Mouse (Mus musculus) MEL (cell line): Measurements from ENCODE around the gene Epb41l1. TPM values are rescaled to one million over a fixed set of nuclear protein-coding genes. Genes with fewer than 3 reads are reported as not detected.

ENCODE experiments used
- DNase-seq: peaks from one replicate; pipeline ENCODE4 v3.0.0; 2011; ENCODE audit warnings: low read depth, low spot score
- H3K27ac ChIP-seq: 2 replicates; pipeline ENCODE4 v1.5.1; 2012; ENCODE audit warnings: low read depth, mild to moderate bottlenecking, control low read depth, low read length, moderate library complexity; ENCODE audit not compliant: control insufficient read depth
- H3K27me3 ChIP-seq, 2 experiments: fragments of 150-350 bp in 1 of 2; sonication (generic) in 1 of 2; 2 replicates each; pipeline ENCODE4 v1.6.1; 2012; ENCODE audit warnings: low read length in 2 of 2, mild to moderate bottlenecking in 2 of 2, improper control_type of control experiment in 1 of 2, moderate library complexity in 1 of 2; ENCODE audit not compliant: insufficient read depth in 2 of 2, control insufficient read depth in 1 of 2
- H3K36me3 ChIP-seq, 2 experiments: 2 replicates each; pipeline ENCODE4 v1.6.1; 2012 to 2014; ENCODE audit warnings: low read length in 2 of 2, improper control_type of control experiment in 1 of 2, inconsistent platforms in 1 of 2, mild to moderate bottlenecking in 1 of 2; ENCODE audit not compliant: insufficient read depth in 2 of 2, control insufficient read depth in 1 of 2
- H3K4me1 ChIP-seq, 2 experiments: fragments of 150-350 bp in 1 of 2; sonication (generic) in 1 of 2; 2 replicates each; pipeline ENCODE4 v1.6.1; 2012; ENCODE audit warnings: low read length in 2 of 2, improper control_type of control experiment in 1 of 2, mild to moderate bottlenecking in 1 of 2; ENCODE audit not compliant: insufficient read depth in 2 of 2, control insufficient read depth in 1 of 2
- H3K4me3 ChIP-seq, 2 experiments: fragments of 150-350 bp in 1 of 2; sonication (generic) in 1 of 2; 2 replicates each; pipeline ENCODE4 v1.5.1; 2012; ENCODE audit warnings: low read depth in 2 of 2, low read length in 2 of 2, mild to moderate bottlenecking in 2 of 2, moderate library complexity in 2 of 2, control low read depth in 1 of 2, improper control_type of control experiment in 1 of 2; ENCODE audit not compliant: control insufficient read depth in 1 of 2, insufficient read depth in 1 of 2
- H3K79me2 ChIP-seq: 2 replicates; pipeline ENCODE4 v1.6.1; 2012; ENCODE audit warnings: mild to moderate bottlenecking, low read length, moderate library complexity; ENCODE audit not compliant: control insufficient read depth, poor library complexity, insufficient read depth
- H3K9ac ChIP-seq: 2 replicates; pipeline ENCODE4 v1.6.1; 2012; ENCODE audit warnings: low read depth, mild to moderate bottlenecking, control low read depth, low read length, moderate library complexity; ENCODE audit not compliant: control insufficient read depth, poor library complexity, severe bottlenecking
- H3K9me3 ChIP-seq: fragments of 150-350 bp; sonication (generic); replicated peaks from 2 replicates; pipeline ENCODE4 v1.6.1; 2012; ENCODE audit warnings: mild to moderate bottlenecking, low read length, improper control_type of control experiment, moderate library complexity; ENCODE audit not compliant: insufficient read depth
- BHLHE40 ChIP-seq: IDR thresholded peaks from 2 replicates; pipeline ENCODE4 v1.6.1; 2012; ENCODE audit warnings: low read depth, mild to moderate bottlenecking, inconsistent platforms, low read length, improper control_type of control experiment, borderline replicate concordance
- CHD1 ChIP-seq: IDR thresholded peaks from 2 replicates; pipeline ENCODE4 v1.6.1; 2012; ENCODE audit warnings: low read depth, mild to moderate bottlenecking, inconsistent platforms, low read length, improper control_type of control experiment
- CHD2 ChIP-seq: IDR thresholded peaks from 2 replicates; pipeline ENCODE4 v1.6.1; 2011; ENCODE audit warnings: low read length, improper control_type of control experiment
- CTCF ChIP-seq, 3 experiments: IDR thresholded peaks in 2 of 3; conservative IDR thresholded peaks in 1 of 3; 2 replicates each; pipeline ENCODE4 v1.5.1; 2011 to 2012; ENCODE audit warnings: low read length in 3 of 3, low read depth in 2 of 3, mild to moderate bottlenecking in 2 of 3, improper control_type of control experiment in 1 of 3, inconsistent platforms in 1 of 3, mixed read lengths in 1 of 3, moderate library complexity in 1 of 3; ENCODE audit not compliant: control insufficient read depth in 1 of 3, insufficient read depth in 1 of 3, poor library complexity in 1 of 3, severe bottlenecking in 1 of 3
- E2F4 ChIP-seq: IDR thresholded peaks from 2 replicates; pipeline ENCODE4 v1.6.1; 2011; ENCODE audit warnings: low read depth, low read length, improper control_type of control experiment, borderline replicate concordance
- HCFC1 ChIP-seq: IDR thresholded peaks from 2 replicates; pipeline ENCODE4 v1.6.1; 2012; ENCODE audit warnings: low read depth, mild to moderate bottlenecking, inconsistent platforms, low read length, improper control_type of control experiment, moderate library complexity
- MAFK ChIP-seq: IDR thresholded peaks from 2 replicates; pipeline ENCODE4 v1.6.1; 2011; ENCODE audit warnings: low read depth, mild to moderate bottlenecking, low read length, improper control_type of control experiment, borderline replicate concordance
- MXI1 ChIP-seq: IDR thresholded peaks from 2 replicates; pipeline ENCODE4 v1.6.1; 2011; ENCODE audit warnings: mild to moderate bottlenecking, low read depth, low read length, improper control_type of control experiment
- MYB ChIP-seq: IDR thresholded peaks from 2 replicates; pipeline ENCODE4 v1.6.1; 2011; ENCODE audit warnings: mild to moderate bottlenecking, low read depth, low read length, improper control_type of control experiment
- POLR2AphosphoS2 ChIP-seq: IDR thresholded peaks from 2 replicates; pipeline ENCODE4 v1.6.1; 2011; ENCODE audit warnings: low read length, improper control_type of control experiment
- POLR2AphosphoS5 ChIP-seq: IDR thresholded peaks from 2 replicates; pipeline ENCODE4 v1.6.1; 2012; ENCODE audit warnings: low read depth, borderline replicate concordance, mild to moderate bottlenecking, inconsistent platforms, low read length, moderate library complexity, mixed read lengths
- RAD21 ChIP-seq: IDR thresholded peaks from 2 replicates; pipeline ENCODE4 v1.6.1; 2011; ENCODE audit warnings: mild to moderate bottlenecking, low read depth, low read length, improper control_type of control experiment
- RCOR1 ChIP-seq: IDR thresholded peaks from 2 replicates; pipeline ENCODE4 v1.6.1; 2012; ENCODE audit warnings: low read depth, mild to moderate bottlenecking, inconsistent platforms, low read length, improper control_type of control experiment
- SIN3A ChIP-seq: IDR thresholded peaks from 2 replicates; pipeline ENCODE4 v1.6.1; 2012; ENCODE audit warnings: low read length, improper control_type of control experiment, inconsistent platforms
- USF1 ChIP-seq: IDR thresholded peaks from 2 replicates; pipeline ENCODE4 v1.6.1; 2014; ENCODE audit warnings: low read depth, mild to moderate bottlenecking, inconsistent platforms, low read length, improper control_type of control experiment, moderate library complexity
- ZC3H11A ChIP-seq: IDR thresholded peaks from 2 replicates; pipeline ENCODE4 v1.6.1; 2012; ENCODE audit warnings: low read depth, mild to moderate bottlenecking, inconsistent platforms, low read length, improper control_type of control experiment
- ZNF384 ChIP-seq: IDR thresholded peaks from 2 replicates; pipeline ENCODE4 v1.6.1; 2012; ENCODE audit warnings: low read depth, mild to moderate bottlenecking, inconsistent platforms, low read length, improper control_type of control experiment
- polyA plus RNA-seq, 2 experiments: library from polyadenylated mRNA; stranded (reverse) in 1 of 2; unstranded in 1 of 2; fragments of >175 nt in 1 of 2; fragments of >200 nt in 1 of 2; gene quantifications; 2 replicates each; pipeline versions ENCODE4 v1.2.1 to v1.2.4; 2012; ENCODE audit warnings: low replicate concordance in 2 of 2, low read depth in 1 of 2; ENCODE audit not compliant: insufficient read length in 2 of 2, insufficient read depth in 1 of 2, missing spikeins in 1 of 2
- total RNA-seq: library from RNA; depleted of rRNA; stranded (reverse); fragments of 300-350 nt; gene quantifications from 2 replicates; pipeline ENCODE4 v1.2.3, GENCODE M21; 2012

Gene Epb41l1
- total and polyA plus RNA-seq, 3 experiments = 1.5 to 7.3 TPM; not detected in 1

DNA sequence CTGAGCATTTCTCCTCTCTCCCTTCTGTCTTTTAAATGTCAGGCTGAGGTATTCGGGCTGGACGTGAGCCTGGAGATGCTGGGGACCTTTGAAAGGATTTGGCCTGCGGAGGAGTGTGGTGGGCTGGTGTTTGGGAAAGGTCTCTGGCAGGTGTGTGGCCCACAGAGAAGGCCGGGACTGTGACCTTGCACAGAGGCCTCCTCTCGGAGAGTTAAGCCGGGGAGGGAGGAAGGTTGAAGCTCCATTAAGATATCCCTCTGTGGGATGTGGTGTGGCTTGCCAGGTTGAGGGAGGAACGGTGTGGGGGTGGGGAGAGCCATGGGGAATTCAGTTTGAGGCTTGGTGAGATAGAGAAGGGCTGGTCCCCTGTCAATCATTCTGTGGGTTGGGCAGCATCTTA lies 59.1 kb downstream of the Epb41l1 start:
- Histone ChIP-seq H3K9me3 (no peaks in the 10 kb centered on the region), H3K27ac (no peak overlapping the region), H3K36me3 (peaks cover 0 to 8% of the 10 kb centered on the region in 2 experiments; a peak in 1 of 4 replicates), H3K4me1 (peaks cover 0 to 15% of the 10 kb centered on the region in 2 experiments; a peak in 3 of 4 replicates), H3K27me3 (no peaks in the 10 kb centered on the region), H3K9ac (no peak overlapping the region), H3K79me2 (no peaks in the 10 kb centered on the region; the same call in 1 of the 2 replicates), H3K4me3 (no peak overlapping the region)
- TF ChIP-seq MXI1 (no peak), E2F4 (no peak), RCOR1 (no peak), SIN3A (no peak), POLR2AphosphoS5 (no peak)
- no peak for DNase-seq

DNA sequence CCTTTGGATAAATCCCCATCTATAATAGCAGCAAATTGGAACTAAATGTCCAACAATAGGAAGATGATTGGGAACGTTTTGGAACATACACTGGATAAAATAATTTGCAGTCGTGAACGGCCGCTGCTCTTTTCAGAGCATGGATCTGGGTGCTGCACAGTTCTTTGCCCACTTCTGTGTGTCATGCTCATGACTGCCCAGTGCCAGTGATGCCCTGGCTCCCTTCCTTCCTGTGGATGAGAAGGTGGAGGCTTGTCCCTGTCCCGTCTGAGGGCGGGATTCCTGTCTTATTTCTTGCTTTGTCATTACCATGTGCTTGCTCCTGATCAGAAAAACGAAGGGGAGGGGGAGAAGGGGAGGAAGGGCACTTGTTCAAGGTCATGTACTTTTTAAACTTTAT lies 59.6 kb downstream of the Epb41l1 start:
- H3K79me2 ChIP-seq = no peaks in the 10 kb centered on the region; the same call in 1 of the 2 replicates
- H3K4me3 ChIP-seq = no peak overlapping the region
- DNase-seq = no peak
- H3K27ac ChIP-seq = no peak overlapping the region
- TF ChIP-seq CHD2 = no peak
- TF ChIP-seq MYB = no peak
- TF ChIP-seq POLR2AphosphoS2 = no peak
- TF ChIP-seq ZC3H11A = no peak
- TF ChIP-seq HCFC1 = no peak
- TF ChIP-seq MAFK = no peak
- TF ChIP-seq RAD21 = no peak
- H3K9ac ChIP-seq = no peak overlapping the region
- H3K27me3 ChIP-seq = no peaks in the 10 kb centered on the region
- H3K9me3 ChIP-seq = no peaks in the 10 kb centered on the region
- peaks cover 0 to 8% of the 10 kb centered on the region in 2 experiments; a peak in 1 of 4 replicates for H3K36me3 ChIP-seq
- peaks cover 0 to 14% of the 10 kb centered on the region in 2 experiments; a peak in 3 of 4 replicates for H3K4me1 ChIP-seq

- Histone ChIP-seq H3K27me3 (no peaks in the 10 kb centered on the region), H3K9me3 (no peaks in the 10 kb centered on the region), H3K36me3 (peaks cover 0 to 8% of the 10 kb centered on the region in 2 experiments; a peak in 1 of 4 replicates), H3K27ac (no peak overlapping the region), H3K79me2 (no peaks in the 10 kb centered on the region), H3K9ac (no peak overlapping the region), H3K4me1 (peaks cover 0 to 14% of the 10 kb centered on the region in 2 experiments; a peak in 2 of 4 replicates)
- DNase-seq = peak; percentile 73
- TF ChIP-seq CHD1 (no peak), USF1 (peak; percentile 74), CTCF (IDR thresholded peaks at IDR 0.05 in 2 of 3, conservative IDR thresholded peaks at IDR 0.05 in 1 of 3; ENCODE audit: control insufficient read depth in 1 of 3, insufficient read depth in 1 of 3, low read depth in 2 of 3, low read length in 3 of 3, poor library complexity in 1 of 3, severe bottlenecking in 1 of 3) (peak; percentile 72 to 86 (median 84)), RAD21 (peak; percentile 15), ZNF384 (no peak), BHLHE40 (peak; percentile 58; the same call in 1 of the 2 replicates)
- TF ChIP-seq, all 39 proteins: peak for 4
- no peak overlapping the region for H3K4me3 ChIP-seq
Observed at GRCm38 (mm10) chr2:156482299-156482698, 61.6 kb downstream of the Epb41l1 start.
